Mouse (Mus musculus): ENCODE data around the gene Apba1. TPM values are rescaled to one million over a fixed set of nuclear protein-coding genes. Genes with fewer than 3 reads are reported as not detected.

Apba1 gene
- polyA plus RNA-seq, 1 experiment from 2014 or later = 0.74 TPM

DNA sequence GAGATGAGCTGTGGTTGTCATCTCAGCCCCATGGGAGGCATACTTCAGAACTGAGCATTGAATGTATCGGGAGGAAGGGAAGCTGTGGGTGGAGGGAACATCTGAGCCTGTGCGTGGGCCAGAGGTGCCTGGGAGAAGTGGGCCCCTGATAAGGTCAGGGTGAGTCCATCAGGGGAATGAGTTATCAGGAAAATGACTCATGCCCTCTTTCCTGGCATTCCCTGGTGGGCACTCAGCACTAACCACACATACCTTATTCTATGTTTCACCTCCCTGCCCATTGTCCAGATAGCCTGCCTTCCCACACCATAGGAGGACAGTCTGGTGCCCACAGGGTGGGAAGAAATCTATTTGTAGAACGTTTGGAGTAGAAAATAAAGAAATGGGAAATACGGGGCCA lies 151.7 kb downstream of the Apba1 start:
- H3K4me1 ChIP-seq = no peaks in the 10 kb centered on the region
- ATAC-seq (ENCODE audit: insufficient number of reproducible peaks, low FRiP score, low TSS enrichment, low read depth) = no peak
- H3K9me3 ChIP-seq = no peaks in the 10 kb centered on the region
- 0 out of 2 replicates have a peak, but pooled peaks cover 4% of the 10 kb centered on the region for H3K27me3 ChIP-seq
- no peak overlapping the region for H3K27ac ChIP-seq
- H3K36me3 ChIP-seq = no peaks in the 10 kb centered on the region
- no peak overlapping the region for H3K4me3 ChIP-seq
- H3K9ac ChIP-seq = no peak overlapping the region
- H3K4me2 ChIP-seq = no peak overlapping the region
- WGBS = 63% methylated on average over 4 of the region's 4 CpGs

DNA sequence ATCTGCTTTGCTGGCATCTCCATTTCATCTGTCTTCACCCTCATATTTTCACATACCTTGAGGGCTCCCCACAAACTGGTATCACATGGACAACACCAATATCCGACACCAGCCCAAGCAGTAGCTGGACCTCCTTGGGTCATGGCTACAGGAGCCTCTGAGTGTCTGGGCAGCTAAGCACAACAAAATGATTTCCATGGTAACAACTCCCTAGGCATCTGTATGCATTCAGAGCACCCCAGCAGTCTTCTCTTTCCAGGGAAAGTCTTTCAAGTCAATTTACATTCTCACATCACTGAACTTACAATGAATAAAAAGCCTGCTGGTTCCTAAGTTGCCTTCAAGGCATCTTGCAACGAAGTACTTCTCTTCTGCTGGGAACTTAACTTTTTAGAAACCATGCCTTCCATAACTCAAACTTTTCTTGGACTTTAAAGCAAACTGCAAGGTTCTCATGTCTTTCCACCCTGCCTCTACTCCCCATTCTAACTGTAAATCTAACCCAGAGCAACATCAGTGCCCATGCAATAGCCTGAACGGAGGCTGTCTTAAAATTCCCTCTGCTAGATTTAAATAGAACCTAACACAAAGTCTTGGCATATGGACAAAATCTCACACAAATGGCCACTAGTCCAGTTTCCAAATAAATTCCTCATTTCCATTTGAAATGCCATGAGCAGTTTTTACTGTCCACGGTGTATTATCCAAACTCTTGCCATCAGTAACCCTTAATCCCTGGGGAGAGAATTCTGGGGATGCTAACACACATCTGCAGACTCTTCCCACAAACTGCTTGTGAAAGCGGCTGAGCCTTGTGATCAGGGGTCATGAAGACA lies 160.9 kb downstream of the Apba1 start:
- Histone ChIP-seq H3K27me3 (no peaks in the 10 kb centered on the region), H3K4me3 (no peak overlapping the region), H3K9ac (no peak overlapping the region), H3K4me2 (no peak overlapping the region), H3K4me1 (no peaks in the 10 kb centered on the region), H3K27ac (no peak overlapping the region), H3K36me3 (no peaks in the 10 kb centered on the region), H3K9me3 (no peaks in the 10 kb centered on the region)
- WGBS = 55% methylated on average over 5 of the region's 5 CpGs
- ATAC-seq (ENCODE audit: insufficient number of reproducible peaks, low FRiP score, low TSS enrichment, low read depth) = no peak

DNA sequence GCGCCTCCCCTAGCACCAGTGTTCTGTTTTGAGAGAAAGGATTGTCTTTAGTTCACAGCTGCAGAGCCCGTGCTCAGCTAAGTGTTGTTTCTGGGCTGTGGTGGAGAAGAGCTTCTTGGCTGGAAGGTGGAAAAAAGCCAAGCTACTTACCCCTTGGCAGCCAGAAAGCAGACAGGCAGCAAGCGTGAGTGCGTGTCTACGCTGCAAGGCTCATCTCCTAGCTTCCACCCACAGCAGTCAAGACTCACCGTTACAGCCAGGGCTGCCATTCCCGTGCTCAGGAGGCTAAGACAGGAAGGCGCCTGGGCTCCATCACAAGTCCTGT lies 161.5 kb downstream of the Apba1 start:
- no peak overlapping the region for H3K9ac ChIP-seq
- WGBS = 76% methylated on average over 8 of the region's 8 CpGs

DNA sequence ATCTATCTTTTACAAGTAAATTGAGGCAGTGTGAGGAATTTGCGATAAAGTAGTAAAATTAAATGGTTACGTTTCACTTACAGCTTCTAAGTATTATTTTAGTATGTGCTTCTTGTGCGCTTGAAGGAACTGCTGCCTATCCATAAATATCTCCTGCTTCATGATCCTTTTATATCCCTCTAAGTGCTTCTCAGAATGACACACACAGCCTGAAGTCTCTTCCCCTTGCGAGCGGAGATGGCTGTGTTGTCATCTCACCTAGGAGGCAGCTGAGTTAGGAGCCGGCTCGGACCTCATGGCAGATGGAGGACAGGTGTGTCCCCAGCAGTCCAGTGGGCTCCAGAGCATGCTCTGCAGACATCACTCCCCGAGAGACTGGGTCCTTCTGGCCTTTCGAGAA lies 163.9 kb downstream of the Apba1 start:
- no peaks in the 10 kb centered on the region for H3K4me1 ChIP-seq
- H3K4me3 ChIP-seq = no peak overlapping the region
- H3K27ac ChIP-seq = no peak overlapping the region
- H3K27me3 ChIP-seq = no peaks in the 10 kb centered on the region
- no peaks in the 10 kb centered on the region for H3K36me3 ChIP-seq
- ATAC-seq (ENCODE audit: insufficient number of reproducible peaks, low FRiP score, low TSS enrichment, low read depth) = no peak
- H3K9ac ChIP-seq = no peak overlapping the region
- H3K4me2 ChIP-seq = no peak overlapping the region
- H3K9me3 ChIP-seq = no peaks in the 10 kb centered on the region
- WGBS = 78% methylated on average over 9 of the region's 9 CpGs

More for the DNA sequence above, 161.5 kb downstream of the Apba1 start:
- H3K9me3 ChIP-seq = no peaks in the 10 kb centered on the region
- no peak overlapping the region for H3K4me3 ChIP-seq
- H3K27me3 ChIP-seq = no peaks in the 10 kb centered on the region
- H3K4me2 ChIP-seq = no peak overlapping the region
- no peaks in the 10 kb centered on the region for H3K36me3 ChIP-seq
- ATAC-seq (ENCODE audit: insufficient number of reproducible peaks, low FRiP score, low TSS enrichment, low read depth) = no peak
- no peak overlapping the region for H3K27ac ChIP-seq
- no peaks in the 10 kb centered on the region for H3K4me1 ChIP-seq

DNA sequence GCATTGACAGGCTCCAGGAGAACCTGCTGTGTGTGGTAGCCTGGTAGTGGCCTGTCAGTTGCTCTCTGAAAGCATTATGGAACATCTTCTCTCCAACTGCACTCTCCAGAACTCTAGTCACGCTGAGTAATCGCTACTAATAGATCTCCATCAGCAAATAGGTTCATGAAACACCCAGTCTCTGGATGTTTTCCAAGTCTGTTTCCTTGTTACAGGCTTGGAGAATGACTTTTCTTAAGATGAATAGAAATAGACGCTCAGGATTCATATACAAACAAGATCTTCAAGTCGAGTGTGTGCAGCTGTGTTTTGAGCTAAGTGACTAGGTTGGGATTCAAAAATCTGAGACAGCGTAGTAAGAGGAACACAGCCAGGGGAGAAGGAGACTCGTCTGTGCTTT lies 165.4 kb downstream of the Apba1 start:
- Histone ChIP-seq H3K36me3 (no peaks in the 10 kb centered on the region), H3K27me3 (no peaks in the 10 kb centered on the region), H3K9ac (no peak overlapping the region), H3K4me2 (no peak overlapping the region), H3K9me3 (no peaks in the 10 kb centered on the region), H3K27ac (no peak overlapping the region), H3K4me1 (no peaks in the 10 kb centered on the region), H3K4me3 (no peak overlapping the region)
- 80% methylated on average over 6 of the region's 6 CpGs for WGBS
- no peak for ATAC-seq (ENCODE audit: insufficient number of reproducible peaks, low FRiP score, low TSS enrichment, low read depth)

DNA sequence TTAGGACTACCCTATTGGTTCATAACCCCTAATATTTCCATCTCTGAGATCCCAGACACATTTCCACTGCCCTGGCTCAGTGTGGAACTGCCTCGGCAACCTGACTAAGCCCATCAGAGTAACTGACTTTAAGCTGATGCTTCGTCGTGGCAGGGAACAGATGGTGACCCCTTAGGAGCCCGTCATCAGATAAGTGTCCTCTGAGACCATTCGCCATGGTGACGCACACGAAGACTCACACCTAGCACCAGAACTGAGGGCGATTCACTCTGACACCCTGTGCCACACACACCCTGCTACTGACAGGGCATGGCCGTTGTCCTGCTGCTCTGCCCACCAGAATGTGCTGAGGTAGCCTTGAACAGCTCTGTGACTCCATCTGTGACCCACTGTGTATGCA lies 166.1 kb downstream of the Apba1 start:
- no peak overlapping the region for H3K4me2 ChIP-seq
- 81% methylated on average over 9 of the region's 9 CpGs for WGBS

DNA sequence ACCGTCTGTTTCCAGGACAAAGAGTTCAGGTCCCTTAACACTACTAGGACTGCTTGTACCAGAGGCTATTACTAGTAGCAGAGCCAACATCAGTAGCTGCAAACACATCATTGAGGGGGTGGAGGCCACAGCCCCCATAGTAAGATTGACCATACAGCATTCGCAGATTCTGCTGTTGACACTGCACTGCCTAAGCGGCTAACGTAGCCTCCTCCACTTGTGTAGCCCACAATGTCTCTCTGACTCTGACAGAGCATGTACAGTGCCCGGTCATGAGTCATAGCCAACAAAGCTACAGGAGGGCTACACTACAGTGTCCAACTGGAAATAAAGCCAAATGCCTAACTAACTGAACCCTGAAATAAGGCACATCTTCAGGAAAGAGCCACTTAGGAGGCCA lies 166.9 kb downstream of the Apba1 start:
- H3K4me1 ChIP-seq = no peaks in the 10 kb centered on the region
- no peaks in the 10 kb centered on the region for H3K9me3 ChIP-seq
- 93% methylated on average over 5 of the region's 5 CpGs for WGBS
- H3K4me3 ChIP-seq = no peak overlapping the region
- no peaks in the 10 kb centered on the region for H3K36me3 ChIP-seq
- H3K9ac ChIP-seq = no peak overlapping the region
- H3K27me3 ChIP-seq = no peaks in the 10 kb centered on the region
- ATAC-seq (ENCODE audit: insufficient number of reproducible peaks, low FRiP score, low TSS enrichment, low read depth) = no peak
- no peak overlapping the region for H3K4me2 ChIP-seq
- H3K27ac ChIP-seq = no peak overlapping the region

More for the DNA sequence above, 166.1 kb downstream of the Apba1 start:
- Histone ChIP-seq H3K9ac (no peak overlapping the region), H3K27ac (no peak overlapping the region), H3K36me3 (no peaks in the 10 kb centered on the region), H3K27me3 (no peaks in the 10 kb centered on the region), H3K4me3 (no peak overlapping the region), H3K4me1 (no peaks in the 10 kb centered on the region), H3K9me3 (no peaks in the 10 kb centered on the region)
- no peak for ATAC-seq (ENCODE audit: insufficient number of reproducible peaks, low FRiP score, low TSS enrichment, low read depth)

DNA sequence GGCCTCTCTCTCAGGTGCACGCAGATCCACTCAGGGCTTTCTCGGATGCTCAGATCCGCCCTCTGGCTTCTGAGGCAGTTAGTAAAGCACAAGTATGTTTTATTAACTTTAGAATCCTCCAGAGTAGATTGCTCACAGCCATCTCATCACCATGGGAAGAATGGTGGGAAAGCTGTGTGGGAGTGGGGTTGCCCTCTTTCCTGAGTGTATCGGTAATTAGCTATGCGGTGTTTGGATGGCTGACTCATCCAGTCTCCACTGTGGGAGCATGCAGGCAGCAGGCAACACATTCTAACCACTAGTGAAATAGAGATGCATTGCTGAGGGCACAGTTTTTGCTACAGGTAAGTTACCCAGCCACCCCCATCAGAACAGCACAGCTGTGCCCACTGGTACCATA lies 172.1 kb downstream of the Apba1 start:
- ATAC-seq (ENCODE audit: insufficient number of reproducible peaks, low FRiP score, low TSS enrichment, low read depth) = no peak
- H3K27me3 ChIP-seq = no peaks in the 10 kb centered on the region
- H3K9ac ChIP-seq = no peak overlapping the region
- no peak overlapping the region for H3K4me2 ChIP-seq
- no peaks in the 10 kb centered on the region for H3K4me1 ChIP-seq
- no peaks in the 10 kb centered on the region; the same call in 1 of the 2 replicates for H3K36me3 ChIP-seq
- 93% methylated on average over 5 of the region's 5 CpGs for WGBS
- 0 out of 2 replicates have a peak, but pooled peaks cover 7% of the 10 kb centered on the region for H3K9me3 ChIP-seq
- H3K4me3 ChIP-seq = no peak overlapping the region
- H3K27ac ChIP-seq = no peak overlapping the region

DNA sequence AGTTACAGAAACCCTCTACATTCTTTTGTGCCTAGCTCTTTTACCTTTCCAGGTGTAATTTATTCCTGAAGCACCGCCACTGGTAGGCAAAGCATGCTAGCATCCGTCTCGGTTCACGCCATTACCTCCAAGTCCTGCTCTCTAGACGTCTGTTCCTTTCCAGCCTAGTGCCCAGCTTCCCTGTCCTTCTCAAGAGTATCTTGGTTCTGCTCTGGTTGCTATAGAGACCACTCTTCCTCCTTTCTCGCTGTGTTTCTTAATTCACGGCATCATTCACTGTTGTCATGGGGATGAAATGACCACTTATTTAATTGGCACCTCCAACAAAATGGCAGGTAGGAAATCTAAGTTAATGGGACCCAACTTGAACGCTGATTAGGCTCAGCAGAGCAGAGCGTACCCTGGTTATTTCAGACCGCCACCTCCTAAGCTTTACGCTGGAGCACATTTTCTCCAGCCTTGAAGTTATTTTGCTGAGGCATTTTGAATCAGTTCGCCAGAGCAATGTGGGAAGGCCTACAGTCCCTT lies 182.8 kb downstream of the Apba1 start:
- Histone ChIP-seq H3K4me1 (no peaks in the 10 kb centered on the region; the same call in 1 of the 2 replicates), H3K9ac (no peak overlapping the region), H3K9me3 (no peaks in the 10 kb centered on the region), H3K4me2 (no peak overlapping the region), H3K27me3 (no peaks in the 10 kb centered on the region), H3K27ac (no peak overlapping the region), H3K36me3 (no peaks in the 10 kb centered on the region), H3K4me3 (no peak overlapping the region)
- WGBS = 75% methylated on average over 12 of the region's 12 CpGs
- ATAC-seq (ENCODE audit: insufficient number of reproducible peaks, low FRiP score, low TSS enrichment, low read depth) = no peak

DNA sequence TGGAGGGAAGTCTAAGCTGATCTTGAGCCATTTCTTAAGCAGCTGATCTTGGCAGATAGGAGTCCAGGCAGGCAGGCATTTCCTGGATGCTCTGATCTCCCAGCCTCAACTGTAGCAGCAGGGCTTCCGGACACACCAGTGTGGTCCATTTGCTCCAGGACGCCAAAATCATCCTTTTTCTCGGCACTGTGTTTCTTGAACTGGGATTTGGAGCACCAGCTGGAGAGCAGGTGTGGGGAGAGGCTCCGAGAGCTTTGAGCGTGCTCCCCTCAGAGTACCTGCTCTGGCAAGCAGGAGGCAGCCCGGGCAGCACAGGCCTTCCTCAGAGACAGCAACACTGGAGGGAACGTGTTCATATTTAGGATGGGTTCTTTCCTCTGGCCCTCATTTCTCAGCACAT lies 184.2 kb downstream of the Apba1 start:
- Histone ChIP-seq H3K36me3 (no peaks in the 10 kb centered on the region), H3K9me3 (no peaks in the 10 kb centered on the region), H3K4me2 (no peak overlapping the region), H3K27me3 (no peaks in the 10 kb centered on the region), H3K27ac (no peak overlapping the region), H3K4me1 (no peaks in the 10 kb centered on the region; the same call in 1 of the 2 replicates), H3K9ac (no peak overlapping the region), H3K4me3 (no peak overlapping the region)
- 74% methylated on average over 7 of the region's 7 CpGs for WGBS
- no peak for ATAC-seq (ENCODE audit: insufficient number of reproducible peaks, low FRiP score, low TSS enrichment, low read depth)

DNA sequence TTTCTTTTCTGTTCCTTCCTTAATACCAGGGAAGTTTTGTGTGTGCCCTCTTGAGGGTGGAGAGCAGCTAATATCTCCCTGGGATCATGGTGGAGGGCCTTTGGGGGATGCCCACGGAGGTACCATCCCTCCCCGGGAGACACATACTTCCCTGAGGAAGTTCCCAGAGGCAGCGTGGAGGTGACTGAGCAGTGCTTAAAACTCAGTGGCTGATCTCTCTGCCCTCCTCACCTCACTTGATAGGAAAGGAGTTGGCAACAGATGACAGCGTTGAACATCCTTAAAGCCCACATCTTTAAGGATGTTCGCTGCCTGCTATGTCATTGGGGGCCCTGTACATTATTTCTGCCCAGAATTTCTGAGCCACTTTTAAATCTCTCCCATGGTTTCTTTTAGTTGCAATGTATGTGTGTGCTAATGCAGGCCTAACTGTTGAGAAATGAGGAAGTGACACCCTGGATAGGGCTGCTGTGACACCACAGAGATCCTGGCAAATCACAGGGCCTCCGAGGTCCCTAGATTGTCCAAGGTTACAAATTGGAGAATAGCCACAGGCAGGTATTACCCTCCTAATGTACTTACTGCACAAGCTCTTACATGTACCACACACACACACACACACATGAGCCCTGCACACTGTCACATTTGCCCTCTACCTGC lies 187.5 kb downstream of the Apba1 start:
- Histone ChIP-seq H3K9me3 (no peaks in the 10 kb centered on the region), H3K36me3 (no peaks in the 10 kb centered on the region), H3K9ac (no peak overlapping the region), H3K27me3 (no peaks in the 10 kb centered on the region), H3K27ac (no peak overlapping the region), H3K4me2 (no peak overlapping the region), H3K4me1 (no peaks in the 10 kb centered on the region; the same call in 1 of the 2 replicates), H3K4me3 (no peak overlapping the region)
- no peak for ATAC-seq (ENCODE audit: insufficient number of reproducible peaks, low FRiP score, low TSS enrichment, low read depth)
- 85% methylated on average over 6 of the region's 6 CpGs for WGBS

DNA sequence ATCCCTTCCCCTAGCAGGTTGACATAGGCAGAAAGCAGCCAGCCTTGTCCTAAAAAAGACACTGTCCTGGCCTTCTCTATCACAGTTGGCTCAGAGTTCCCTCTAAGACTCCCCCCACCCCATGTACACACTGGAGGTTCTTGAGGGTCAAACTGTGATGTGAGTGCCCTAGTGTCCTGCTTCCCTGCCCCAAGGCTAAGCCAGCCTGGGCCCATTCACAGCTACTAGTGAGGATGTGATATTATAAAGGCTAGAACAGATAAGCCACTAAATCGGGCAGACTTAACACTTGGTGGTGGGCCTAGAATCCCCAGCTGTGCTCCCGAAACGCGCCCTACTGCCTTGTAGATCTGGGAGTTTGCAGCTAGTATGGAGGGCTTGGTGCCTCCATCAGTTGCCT lies 188.1 kb downstream of the Apba1 start:
- H3K4me1 ChIP-seq = no peaks in the 10 kb centered on the region; the same call in 1 of the 2 replicates
- no peaks in the 10 kb centered on the region for H3K36me3 ChIP-seq
- 82% methylated on average over 4 of the region's 4 CpGs for WGBS
- no peak overlapping the region for H3K27ac ChIP-seq
- no peak overlapping the region for H3K4me2 ChIP-seq
- ATAC-seq (ENCODE audit: insufficient number of reproducible peaks, low FRiP score, low TSS enrichment, low read depth) = no peak
- no peaks in the 10 kb centered on the region for H3K27me3 ChIP-seq
- no peak overlapping the region for H3K9ac ChIP-seq
- H3K9me3 ChIP-seq = no peaks in the 10 kb centered on the region
- no peak overlapping the region for H3K4me3 ChIP-seq

Data from limb, embryonic 15.5 days (tissue).